Mouse (Mus musculus) embryonic facial prominence, embryonic 15.5 days (tissue): ENCODE results near the gene Cabcoco1. TPM values are rescaled to one million over a fixed set of nuclear protein-coding genes. Genes with fewer than 3 reads are reported as not detected.

Experiments used
- polyA plus RNA-seq: library from polyadenylated mRNA; unstranded; fragments of >200 nt; fragmentation: Nextera tagmentation; extraction: Ambion mirVana; gene quantifications from 2 replicates; pipeline ENCODE4 v1.2.1, GENCODE M21; 2015

Cabcoco1 gene
- polyA plus RNA-seq, 1 experiment from 2014 or later: 11.2 TPM

Other genes starting within 250 kb of the Cabcoco1 start
- 32.3 and 43.7 TPM in 2 replicates for gene Tmem26, start 181.8 kb upstream of the Cabcoco1 start, polyA plus RNA-seq